Mouse (Mus musculus) forebrain, embryonic 16.5 days (tissue): ENCODE data around the gene Iqch. TPM values are rescaled to one million over a fixed set of nuclear protein-coding genes. Genes with fewer than 3 reads are reported as not detected.

Experiments
- ATAC-seq: fragments of 200-750 bp; cut with Nextera tagmentation; 2 replicates; pipeline ENCODE4 v1.8.0; 2017; ENCODE audit warnings: mild to moderate bottlenecking, moderate library complexity
- H3K27ac ChIP-seq: fragments of 300-500 bp; sonication (generic); 2 replicates; pipeline ENCODE4 v1.5.1; 2014; ENCODE audit warnings: low read length, control low read depth
- H3K27me3 ChIP-seq: fragments of 300-500 bp; sonication (generic); replicated peaks from 2 replicates; pipeline ENCODE4 v1.6.1; 2014; ENCODE audit warnings: low read length; ENCODE audit not compliant: control insufficient read depth, insufficient read depth
- H3K36me3 ChIP-seq: fragments of 300-500 bp; sonication (generic); 2 replicates; pipeline ENCODE4 v1.6.1; 2014; ENCODE audit not compliant: control insufficient read depth, insufficient read depth
- H3K4me1 ChIP-seq: fragments of 300-500 bp; sonication (generic); replicated peaks from 2 replicates; pipeline ENCODE4 v1.6.1; 2014; ENCODE audit warnings: low read length; ENCODE audit not compliant: control insufficient read depth, insufficient read depth
- H3K4me2 ChIP-seq: fragments of 300-500 bp; sonication (generic); 2 replicates; pipeline ENCODE4 v1.6.1; 2014; ENCODE audit warnings: mild to moderate bottlenecking, low read length, control low read depth
- H3K4me3 ChIP-seq: fragments of 300-500 bp; sonication (generic); replicated peaks from 2 replicates; pipeline ENCODE4 v1.5.1; 2014; ENCODE audit warnings: mild to moderate bottlenecking, low read length, control low read depth
- H3K9ac ChIP-seq: fragments of 300-500 bp; sonication (generic); replicated peaks from 2 replicates; pipeline ENCODE4 v1.6.1; 2014; ENCODE audit warnings: low read depth, low read length, control low read depth
- H3K9me3 ChIP-seq: fragments of 300-500 bp; sonication (generic); 2 replicates; pipeline ENCODE4 v1.6.1; 2016; ENCODE audit warnings: low read length; ENCODE audit not compliant: control insufficient read depth
- WGBS: fragments of 180-500 bp; shearing (Covaris S2); extraction: QIAGEN DNeasy Blood & Tissue Kit; methylation state at CpG from one replicate; pipeline ENCODE4 v1.1.7; 2014; 5-methylcytosine and 5-hydroxymethylcytosine counted together
- polyA plus RNA-seq: library from polyadenylated mRNA; unstranded; fragments of >200 nt; fragmentation: Nextera tagmentation; extraction: Ambion mirVana; gene quantifications from 2 replicates; pipeline ENCODE4 v1.2.1, GENCODE M21; 2015

Gene Iqch
- polyA plus RNA-seq = 0.10 and 0.24 TPM in 2 replicates

DNA sequence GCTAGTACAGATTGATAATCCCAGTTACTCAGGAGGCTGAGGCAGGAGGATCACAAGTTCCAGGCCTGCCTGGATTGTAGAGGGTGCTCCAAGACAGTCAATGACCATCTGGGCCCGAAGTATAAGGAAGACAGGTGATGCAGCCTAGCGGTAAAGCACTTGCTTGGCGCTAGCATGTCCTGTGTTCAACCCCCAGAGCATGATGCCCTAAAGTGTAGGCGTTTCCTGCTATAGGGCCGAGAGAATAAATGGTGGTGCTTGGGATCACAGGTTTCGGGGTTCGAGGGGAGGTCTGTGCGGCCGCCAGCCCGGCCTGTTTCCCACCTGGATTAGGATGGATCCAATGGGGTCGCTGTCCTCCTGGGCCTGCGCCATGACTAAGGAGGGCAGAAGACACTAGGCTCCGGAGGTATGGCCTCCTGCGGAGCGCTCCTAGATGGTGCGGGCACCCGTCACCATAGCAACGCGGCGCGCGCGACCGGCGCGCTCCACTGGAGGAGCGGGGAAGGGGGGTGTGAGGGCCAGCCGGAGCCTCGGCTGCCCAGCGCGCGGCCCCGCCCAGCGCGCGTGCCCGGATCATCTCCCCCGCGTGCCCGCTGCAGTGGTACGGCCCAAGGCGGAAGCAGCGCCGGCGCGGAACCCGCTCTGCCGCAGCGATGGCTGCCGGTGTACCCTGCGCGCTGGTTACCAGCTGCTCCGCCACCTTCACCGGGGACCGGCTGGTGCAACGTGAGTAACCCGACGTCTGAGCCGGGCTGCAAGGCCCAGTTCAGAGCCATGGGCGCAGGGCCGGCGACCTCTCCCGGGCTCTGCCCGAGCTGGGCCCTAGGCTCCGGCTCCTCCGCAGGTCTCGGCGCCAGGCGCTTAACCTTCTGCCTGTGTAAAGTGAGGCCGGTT lies at the start of gene Iqch, which contains the start of gene Aagab:
Gene Iqch (minus strand): TSS at position 451 of the 897 bp plus-strand sequence.
Gene Aagab (plus strand): TSS at position 618 of the 897 bp plus-strand sequence.
- 2% methylated on average over 67 of the region's 70 CpGs for WGBS
- peak within 1 kb of the TSS; percentile 97 for H3K4me3 ChIP-seq
- no peaks in the 10 kb centered on the region for H3K9me3 ChIP-seq
- peak within 1 kb of the TSS; percentile 74 for H3K27ac ChIP-seq
- no peaks in the 10 kb centered on the region for H3K27me3 ChIP-seq
- peak within 1 kb of the TSS; percentile 80 for H3K4me2 ChIP-seq
- ATAC-seq = peak; percentile 99
- no peaks in the 10 kb centered on the region for H3K36me3 ChIP-seq
- H3K4me1 ChIP-seq = peaks cover 10% of the 10 kb centered on the region
- peak within 1 kb of the TSS; percentile 91 for H3K9ac ChIP-seq

DNA sequence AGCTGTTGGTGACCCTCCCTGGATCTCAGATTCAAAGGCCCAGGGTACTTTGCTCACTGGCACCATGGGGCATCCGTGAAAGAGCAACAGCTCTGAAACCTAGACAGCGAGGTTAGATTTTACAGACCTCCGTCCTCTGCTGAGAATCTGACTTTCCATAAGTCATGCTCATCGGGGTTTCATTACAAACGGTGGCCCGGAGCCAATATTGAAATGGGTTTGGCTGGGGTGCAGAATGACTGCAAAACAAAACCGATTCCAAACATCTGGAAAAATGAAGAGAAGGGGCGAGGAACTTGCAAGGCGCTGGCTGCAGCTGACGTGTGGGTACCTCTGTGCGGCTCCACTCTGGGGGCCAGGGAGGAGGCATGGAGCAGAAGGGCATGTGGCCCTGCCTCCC lies 49.3 kb upstream of the Iqch start:
- WGBS = 76% methylated on average over 11 of the region's 11 CpGs
- Histone ChIP-seq H3K4me3 (no peak overlapping the region), H3K4me1 (peaks cover 20% of the 10 kb centered on the region), H3K36me3 (no peaks in the 10 kb centered on the region), H3K27ac (no peak overlapping the region), H3K27me3 (no peaks in the 10 kb centered on the region), H3K4me2 (no peak overlapping the region), H3K9me3 (no peaks in the 10 kb centered on the region), H3K9ac (no peak overlapping the region)
- no peak for ATAC-seq

- 0 out of 2 replicates have a peak, but pooled peaks have one; percentile 20 for ATAC-seq
- H3K4me3 ChIP-seq = no peak overlapping the region
- no peaks in the 10 kb centered on the region for H3K9me3 ChIP-seq
- H3K27me3 ChIP-seq = no peaks in the 10 kb centered on the region
- peaks cover 20% of the 10 kb centered on the region for H3K4me1 ChIP-seq
- H3K9ac ChIP-seq = no peak overlapping the region
- 78% methylated on average over 14 of the region's 14 CpGs for WGBS
- no peaks in the 10 kb centered on the region for H3K36me3 ChIP-seq
- no peak overlapping the region for H3K4me2 ChIP-seq
- H3K27ac ChIP-seq = no peak overlapping the region
Observed at GRCm38 (mm10) chr9:63650905-63651304, 48.6 kb upstream of the Iqch start.

GRCm38 (mm10) chr9:63649841-63650545 lies 47.7 kb upstream of the Iqch start:
- ATAC-seq = no peak
- Histone ChIP-seq H3K27ac (no peak overlapping the region), H3K9ac (no peak overlapping the region), H3K27me3 (no peaks in the 10 kb centered on the region), H3K4me1 (peaks cover 20% of the 10 kb centered on the region), H3K9me3 (no peaks in the 10 kb centered on the region), H3K4me2 (no peak overlapping the region), H3K36me3 (no peaks in the 10 kb centered on the region), H3K4me3 (no peak overlapping the region)
- 90% methylated on average over 8 of the region's 8 CpGs for WGBS

DNA sequence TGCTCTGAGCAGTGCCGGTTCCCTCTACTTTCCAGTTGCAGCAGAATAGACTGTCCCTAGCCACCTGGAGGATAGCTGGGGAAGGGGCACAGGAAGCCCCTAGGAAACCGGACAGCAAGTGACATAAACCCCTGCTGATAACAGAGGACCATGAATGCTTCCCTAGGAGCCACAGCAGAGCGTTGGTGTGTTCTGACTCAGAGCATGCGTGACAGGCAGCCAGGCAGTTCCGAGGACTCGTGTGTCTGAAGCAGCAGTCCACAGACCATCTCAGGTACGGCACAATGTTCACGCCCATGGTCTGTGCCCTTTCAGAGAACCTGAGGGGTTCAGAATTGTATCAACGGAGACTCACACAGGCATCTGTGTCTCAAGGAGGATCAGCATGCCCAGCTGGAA lies 46.2 kb upstream of the Iqch start:
- ATAC-seq = no peak
- Histone ChIP-seq H3K27me3 (no peaks in the 10 kb centered on the region), H3K36me3 (no peaks in the 10 kb centered on the region), H3K27ac (no peak overlapping the region), H3K4me2 (no peak overlapping the region), H3K9me3 (no peaks in the 10 kb centered on the region), H3K4me3 (no peak overlapping the region), H3K9ac (no peak overlapping the region), H3K4me1 (peaks cover 17% of the 10 kb centered on the region)
- 77% methylated on average over 9 of the region's 9 CpGs for WGBS

DNA sequence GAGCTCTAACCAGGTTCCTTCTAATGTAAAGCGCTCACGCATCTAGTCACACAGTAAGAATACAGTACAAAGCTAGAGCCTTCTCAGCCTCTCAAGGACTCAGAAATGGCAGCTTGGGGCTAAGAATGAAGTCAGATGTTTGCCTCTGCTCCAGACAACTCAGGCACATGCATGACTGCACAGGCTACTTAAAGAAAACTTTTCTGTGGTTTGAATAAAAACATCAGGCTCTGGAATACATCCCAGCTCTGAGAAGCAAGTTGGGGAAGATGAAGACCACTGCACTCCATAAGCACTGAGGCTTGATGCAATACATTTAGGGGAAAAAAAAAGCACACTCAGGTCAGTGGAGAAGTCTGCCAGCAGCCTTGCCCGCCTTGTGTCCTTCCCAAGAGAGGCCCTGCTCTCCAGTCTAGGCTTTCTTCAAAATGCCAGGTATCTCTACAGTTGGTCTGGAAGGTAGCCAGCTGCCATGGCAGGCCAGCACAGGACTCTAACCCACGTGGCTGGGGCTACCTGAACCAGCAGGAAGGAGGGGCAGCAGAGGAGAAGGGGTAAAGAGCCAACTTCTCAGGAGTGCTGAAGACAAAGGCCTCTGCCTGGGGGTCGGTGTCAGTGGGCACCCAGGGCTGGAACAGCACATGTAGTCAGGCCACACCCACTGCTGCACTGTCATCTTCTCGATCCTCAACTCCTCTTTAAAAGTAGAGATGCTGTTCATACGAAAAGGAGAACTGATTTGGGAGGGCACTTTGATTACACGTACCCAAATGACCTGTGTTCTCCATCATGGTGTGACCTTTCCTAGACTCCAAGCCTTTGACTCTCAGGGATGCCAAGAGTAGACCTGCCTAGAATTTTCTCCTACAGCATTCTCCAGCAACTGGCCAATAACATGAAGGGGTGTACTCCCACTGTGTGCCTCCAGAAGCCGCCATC lies 45.6 kb upstream of the Iqch start:
- WGBS = 79% methylated on average over 9 of the region's 9 CpGs
- peaks cover 10% of the 10 kb centered on the region; the same call in 1 of the 2 replicates for H3K4me1 ChIP-seq
- H3K9me3 ChIP-seq = no peaks in the 10 kb centered on the region
- no peaks in the 10 kb centered on the region for H3K36me3 ChIP-seq
- H3K27ac ChIP-seq = no peak overlapping the region
- no peak overlapping the region for H3K4me3 ChIP-seq
- no peak overlapping the region for H3K4me2 ChIP-seq
- no peaks in the 10 kb centered on the region for H3K27me3 ChIP-seq
- no peak for ATAC-seq
- H3K9ac ChIP-seq = no peak overlapping the region

DNA sequence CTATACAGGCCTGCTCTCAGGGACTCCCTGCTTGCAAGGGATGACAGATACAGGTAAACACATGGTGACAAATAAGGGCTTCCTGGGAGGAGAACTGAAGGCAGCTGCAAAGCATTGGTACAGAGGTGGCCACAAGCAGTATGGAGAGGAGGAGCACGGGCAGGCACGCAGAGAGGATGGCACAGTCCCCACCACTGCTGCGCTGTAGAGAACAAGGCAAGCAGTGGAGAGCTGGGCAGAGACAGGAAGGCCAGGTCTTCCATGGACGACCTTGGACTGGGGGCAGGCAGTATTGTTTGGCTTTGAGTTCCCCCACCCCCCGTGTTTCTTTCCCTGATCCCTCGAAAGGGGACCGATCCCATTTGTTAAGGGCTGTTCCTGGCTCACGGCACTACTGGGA lies 42.8 kb upstream of the Iqch start:
- Histone ChIP-seq H3K9me3 (no peaks in the 10 kb centered on the region), H3K27ac (no peak overlapping the region), H3K36me3 (peaks cover 2% of the 10 kb centered on the region; the same call in 1 of the 2 replicates), H3K4me1 (0 out of 2 replicates have a peak, but pooled peaks cover 2% of the 10 kb centered on the region), H3K27me3 (no peaks in the 10 kb centered on the region), H3K4me3 (no peak overlapping the region), H3K4me2 (no peak overlapping the region), H3K9ac (no peak overlapping the region)
- ATAC-seq = no peak
- WGBS = 84% methylated on average over 8 of the region's 8 CpGs

DNA sequence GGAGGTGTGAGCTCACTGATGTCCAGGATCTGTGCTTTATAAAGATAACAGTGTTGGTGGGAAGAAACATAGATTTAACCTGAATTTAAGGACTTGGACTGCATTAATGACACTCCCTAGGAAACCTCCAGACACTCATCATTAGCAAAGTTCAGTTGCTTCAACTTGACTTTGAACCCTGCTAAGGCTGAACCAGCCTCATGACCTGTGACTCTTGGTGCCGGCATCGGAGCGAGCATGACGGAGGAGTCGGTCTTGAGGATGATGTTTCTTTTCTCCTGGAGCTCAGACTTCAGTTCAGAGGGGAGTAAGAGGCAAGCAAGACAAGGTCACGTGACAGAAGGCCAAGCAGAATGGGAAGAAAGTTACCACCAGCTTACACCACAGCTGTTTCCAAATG lies 41.7 kb upstream of the Iqch start:
- H3K9ac ChIP-seq = no peak overlapping the region
- H3K27me3 ChIP-seq = no peaks in the 10 kb centered on the region
- no peaks in the 10 kb centered on the region for H3K9me3 ChIP-seq
- H3K4me1 ChIP-seq = 0 out of 2 replicates have a peak, but pooled peaks cover 2% of the 10 kb centered on the region
- H3K36me3 ChIP-seq = peaks cover 2% of the 10 kb centered on the region; the same call in 1 of the 2 replicates
- H3K4me2 ChIP-seq = no peak overlapping the region
- 93% methylated on average over 6 of the region's 6 CpGs for WGBS
- H3K27ac ChIP-seq = no peak overlapping the region
- no peak overlapping the region for H3K4me3 ChIP-seq
- no peak for ATAC-seq
